Mouse (Mus musculus) lung, embryonic 14.5 days (tissue): ENCODE results near the gene Islr2. TPM values are rescaled to one million over a fixed set of nuclear protein-coding genes. Genes with fewer than 3 reads are reported as not detected.

ENCODE experiments used
- ATAC-seq: fragments of 200-750 bp; cut with Nextera tagmentation; 2 replicates; pipeline ENCODE4 v1.8.0; 2017; ENCODE audit warnings: mild to moderate bottlenecking, moderate TSS enrichment, moderate library complexity; ENCODE audit not compliant: insufficient read depth
- DNase-seq: peaks from one replicate; pipeline ENCODE4 v3.0.0-alpha.2; 2015
- H3K27ac ChIP-seq: fragments of 300-500 bp; sonication (generic); 2 replicates; pipeline ENCODE4 v1.5.1; 2014; ENCODE audit warnings: low read depth, mild to moderate bottlenecking, moderate library complexity
- H3K27me3 ChIP-seq: fragments of 300-500 bp; sonication (generic); 2 replicates; pipeline ENCODE4 v1.6.1; 2014; ENCODE audit warnings: low read length, control low read depth; ENCODE audit not compliant: insufficient read depth
- H3K36me3 ChIP-seq: fragments of 300-500 bp; sonication (generic); 2 replicates; pipeline ENCODE4 v1.6.1; 2014; ENCODE audit warnings: control low read depth; ENCODE audit not compliant: insufficient read depth
- H3K4me1 ChIP-seq: fragments of 300-500 bp; sonication (generic); 2 replicates; pipeline ENCODE4 v1.6.1; 2014; ENCODE audit warnings: antibody characterized with exemption, control low read depth; ENCODE audit not compliant: insufficient read depth
- H3K4me2 ChIP-seq: fragments of 300-500 bp; sonication (generic); 2 replicates; pipeline ENCODE4 v1.6.1; 2014; ENCODE audit warnings: mild to moderate bottlenecking
- H3K4me3 ChIP-seq: fragments of 300-500 bp; sonication (generic); 2 replicates; pipeline ENCODE4 v1.5.1; 2014; ENCODE audit warnings: low read depth, low read length
- H3K9ac ChIP-seq: fragments of 300-500 bp; sonication (generic); 2 replicates; pipeline ENCODE4 v1.6.1; 2014
- H3K9me3 ChIP-seq: fragments of 300-500 bp; sonication (generic); 2 replicates; pipeline ENCODE4 v1.6.1; 2016; ENCODE audit warnings: low read depth, low read length, control low read depth
- CTCF ChIP-seq: IDR thresholded peaks from 2 replicates; pipeline ENCODE4 v1.5.1; 2016; ENCODE audit warnings: antibody characterized with exemption, low read depth
- WGBS: fragments of 180-500 bp; shearing (Covaris S2); extraction: QIAGEN DNeasy Blood & Tissue Kit; methylation state at CpG from one replicate; pipeline ENCODE4 v1.1.7; 2014; 5-methylcytosine and 5-hydroxymethylcytosine counted together
- polyA plus RNA-seq: library from polyadenylated mRNA; unstranded; fragments of >200 nt; fragmentation: Nextera tagmentation; extraction: Ambion mirVana; gene quantifications from 2 replicates; pipeline ENCODE4 v1.2.1, GENCODE M21; 2014

Islr2 gene
- polyA plus RNA-seq, 1 experiment from 2014 or later = not detected

- TF ChIP-seq CTCF = no peak
- Histone ChIP-seq H3K4me3 (no peak overlapping the region), H3K27me3 (no peaks in the 10 kb centered on the region), H3K9me3 (no peaks in the 10 kb centered on the region), H3K4me1 (peaks cover 39% of the 10 kb centered on the region), H3K36me3 (0 out of 2 replicates have a peak, but pooled peaks cover 4% of the 10 kb centered on the region), H3K4me2 (no peak overlapping the region; the same call in 1 of the 2 replicates), H3K27ac (peak overlapping the region; percentile 99), H3K9ac (peak overlapping the region; percentile 7; the same call in 1 of the 2 replicates)
- WGBS = 22% methylated on average over 4 of the region's 4 CpGs
- DNase-seq (peak; percentile 66), ATAC-seq (peak; percentile 23; the same call in 1 of the 2 replicates)
These were observed 44.3 kb downstream of the Islr2 start for GRCm38 (mm10) chr9:58159855-58160254.

GRCm38 (mm10) chr9:58158541-58159311, 45.4 kb downstream of the Islr2 start:
- H3K4me2 ChIP-seq = peak overlapping the region; percentile 72
- WGBS = 6% methylated on average over 7 of the region's 7 CpGs
- ATAC-seq (peak; percentile 86), DNase-seq (peak; percentile 88)
- 0 out of 2 replicates have a peak, but pooled peaks cover 4% of the 10 kb centered on the region for H3K36me3 ChIP-seq
- H3K27me3 ChIP-seq = no peaks in the 10 kb centered on the region
- peaks cover 50% of the 10 kb centered on the region for H3K4me1 ChIP-seq
- no peak for TF ChIP-seq CTCF
- H3K9me3 ChIP-seq = no peaks in the 10 kb centered on the region
- H3K4me3 ChIP-seq = peak overlapping the region; percentile 32
- H3K27ac ChIP-seq = peak overlapping the region; percentile 99
- H3K9ac ChIP-seq = peak overlapping the region; percentile 51

GRCm38 (mm10) chr9:58157838-58158237, 46.3 kb downstream of the Islr2 start:
- peak; percentile 19 for DNase-seq
- Histone ChIP-seq H3K4me1 (peaks cover 58% of the 10 kb centered on the region), H3K27ac (peak overlapping the region; percentile 99), H3K9ac (peak overlapping the region; percentile 51), H3K36me3 (0 out of 2 replicates have a peak, but pooled peaks cover 4% of the 10 kb centered on the region), H3K4me2 (peak overlapping the region; percentile 72), H3K9me3 (no peaks in the 10 kb centered on the region), H3K4me3 (peak overlapping the region; percentile 32), H3K27me3 (no peaks in the 10 kb centered on the region)
- 59% methylated on average over 13 of the region's 13 CpGs for WGBS
- no peak for TF ChIP-seq CTCF
- 0 out of 2 replicates have a peak, but pooled peaks have one; percentile 1 for ATAC-seq

GRCm38 (mm10) chr9:58156819-58157560, 47.1 kb downstream of the Islr2 start:
- WGBS = 81% methylated on average over 22 of the region's 22 CpGs
- H3K27me3 ChIP-seq = no peaks in the 10 kb centered on the region
- H3K4me3 ChIP-seq = peak overlapping the region; percentile 32
- TF ChIP-seq CTCF = peak; percentile 31
- peaks cover 58% of the 10 kb centered on the region for H3K4me1 ChIP-seq
- H3K36me3 ChIP-seq = peaks cover 12% of the 10 kb centered on the region; the same call in 1 of the 2 replicates
- ATAC-seq = no peak
- H3K9me3 ChIP-seq = no peaks in the 10 kb centered on the region
- H3K4me2 ChIP-seq = peak overlapping the region; percentile 72
- H3K9ac ChIP-seq = peak overlapping the region; percentile 26; the same call in 1 of the 2 replicates
- DNase-seq = no peak
- H3K27ac ChIP-seq = peak overlapping the region; percentile 99

GRCm38 (mm10) chr9:58155366-58155765, 48.8 kb downstream of the Islr2 start:
- H3K27ac ChIP-seq = peak overlapping the region; percentile 72
- no peak overlapping the region for H3K4me3 ChIP-seq
- H3K4me2 ChIP-seq = peak overlapping the region; percentile 72
- DNase-seq (peak; percentile 97), ATAC-seq (peak; percentile 29)
- no peak for TF ChIP-seq CTCF
- no peaks in the 10 kb centered on the region for H3K27me3 ChIP-seq
- H3K9ac ChIP-seq = no peak overlapping the region
- H3K36me3 ChIP-seq = peaks cover 15% of the 10 kb centered on the region; the same call in 1 of the 2 replicates
- peaks cover 55% of the 10 kb centered on the region for H3K4me1 ChIP-seq
- no peaks in the 10 kb centered on the region for H3K9me3 ChIP-seq
- 36% methylated on average over 3 of the region's 3 CpGs for WGBS

- Histone ChIP-seq H3K27ac (peak overlapping the region; percentile 75; the same call in 1 of the 2 replicates), H3K36me3 (peaks cover 15% of the 10 kb centered on the region; the same call in 1 of the 2 replicates), H3K4me3 (no peak overlapping the region), H3K9ac (0 out of 2 replicates have a peak overlapping the region, but pooled peaks have one; percentile 26), H3K4me2 (0 out of 2 replicates have a peak overlapping the region, but pooled peaks have one; percentile 15), H3K4me1 (peaks cover 50% of the 10 kb centered on the region), H3K9me3 (no peaks in the 10 kb centered on the region), H3K27me3 (no peaks in the 10 kb centered on the region)
- ATAC-seq (no peak), DNase-seq (no peak)
- 80% methylated on average over 3 of the region's 3 CpGs for WGBS
- TF ChIP-seq CTCF = no peak
These were observed 51.0 kb downstream of the Islr2 start for GRCm38 (mm10) chr9:58153095-58153494.
